Mouse (Mus musculus) embryonic facial prominence, embryonic 12.5 days (tissue): ENCODE measurements around the gene Gsap. TPM values are rescaled to one million over a fixed set of nuclear protein-coding genes. Genes with fewer than 3 reads are reported as not detected.
"Not testable (repeated sequence)": the region's sequence is repeated elsewhere in the genome, so short reads cannot be mapped to it uniquely, and the experiment has no call there.

Experiments
- ATAC-seq: fragments of 200-750 bp; cut with Nextera tagmentation; 2 replicates; pipeline ENCODE4 v1.8.0; 2017; ENCODE audit not compliant: insufficient number of reproducible peaks, insufficient read depth, low FRiP score, low TSS enrichment
- H3K27ac ChIP-seq: fragments of 300-500 bp; sonication (generic); 2 replicates; pipeline ENCODE4 v1.5.1; 2016; ENCODE audit warnings: mild to moderate bottlenecking
- H3K27me3 ChIP-seq: fragments of 300-500 bp; sonication (generic); 2 replicates; pipeline ENCODE4 v1.6.1; 2016; ENCODE audit warnings: mild to moderate bottlenecking, moderate library complexity
- H3K36me3 ChIP-seq: fragments of 300-500 bp; sonication (generic); 2 replicates; pipeline ENCODE4 v1.6.1; 2016; ENCODE audit warnings: mild to moderate bottlenecking
- H3K4me1 ChIP-seq: fragments of 300-500 bp; sonication (generic); 2 replicates; pipeline ENCODE4 v1.6.1; 2016
- H3K4me2 ChIP-seq: fragments of 300-500 bp; sonication (generic); replicated peaks from 2 replicates; pipeline ENCODE4 v1.6.1; 2016; ENCODE audit warnings: mild to moderate bottlenecking, moderate library complexity
- H3K4me3 ChIP-seq: fragments of 300-500 bp; sonication (generic); 2 replicates; pipeline ENCODE4 v1.5.1; 2016; ENCODE audit warnings: mild to moderate bottlenecking
- H3K9ac ChIP-seq: fragments of 300-500 bp; sonication (generic); 2 replicates; pipeline ENCODE4 v1.6.1; 2016; ENCODE audit warnings: mild to moderate bottlenecking, moderate library complexity
- H3K9me3 ChIP-seq: fragments of 300-500 bp; sonication (generic); 2 replicates; pipeline ENCODE4 v1.6.1; 2016; ENCODE audit warnings: mild to moderate bottlenecking, moderate library complexity
- WGBS: fragments of 180-500 bp; shearing (Covaris S2); methylation state at CpG from one replicate; pipeline ENCODE4 v1.1.7; 2016; 5-methylcytosine and 5-hydroxymethylcytosine counted together
- polyA plus RNA-seq: library from polyadenylated mRNA; unstranded; fragments of >200 nt; fragmentation: Nextera tagmentation; extraction: Ambion mirVana; gene quantifications from 2 replicates; pipeline ENCODE4 v1.2.1, GENCODE M21; 2016

Gsap gene
- polyA plus RNA-seq, 1 experiment from 2014 or later, result 2.0 TPM

DNA sequence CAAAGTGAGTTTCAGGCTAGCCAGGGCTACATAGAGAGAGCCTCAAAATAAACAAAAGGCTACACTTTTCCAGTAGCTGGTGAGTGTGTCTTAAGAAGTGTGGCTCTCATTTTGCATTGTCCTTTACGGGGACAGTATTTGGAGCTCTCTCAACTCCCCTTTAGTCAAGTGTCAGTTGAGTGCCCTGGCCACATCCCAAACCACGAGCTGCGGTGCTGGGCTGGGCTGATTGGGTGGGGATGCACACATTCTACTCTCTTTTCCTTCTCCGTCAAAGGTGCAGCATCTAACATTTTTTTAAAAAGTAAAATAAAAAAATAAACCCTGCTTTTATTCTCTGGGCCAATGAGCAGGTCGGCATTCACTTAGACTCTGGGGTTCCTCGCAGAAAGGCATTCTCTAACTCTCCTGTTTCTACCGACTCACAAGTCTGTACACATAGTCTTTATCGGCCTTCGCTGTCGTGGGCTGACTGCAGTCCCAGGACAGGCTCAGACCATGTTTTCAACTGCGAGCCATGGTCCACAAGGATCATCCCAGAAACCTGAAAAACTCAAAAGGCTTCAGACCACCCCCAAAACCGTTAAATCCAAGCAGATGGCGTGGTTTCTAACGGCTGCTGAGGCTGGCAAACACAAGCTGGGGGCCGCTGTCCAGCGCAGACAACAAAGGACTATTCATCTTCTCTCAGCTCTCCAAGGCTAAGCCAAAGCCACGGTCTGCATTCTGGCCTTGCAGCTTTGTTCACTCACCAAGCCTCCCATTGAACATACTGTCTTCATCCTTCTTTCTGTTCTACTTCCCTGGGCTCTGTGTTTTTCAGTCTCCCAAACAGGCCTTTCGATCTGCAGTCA lies 77.4 kb downstream of the Gsap start:
- WGBS, result 42% methylated on average over 18 of the region's 18 CpGs
- peaks cover 9% of the 10 kb centered on the region for H3K4me1 ChIP-seq
- no peak overlapping the region for H3K9ac ChIP-seq
- H3K27me3 ChIP-seq, result no peaks in the 10 kb centered on the region
- no peaks in the 10 kb centered on the region for H3K36me3 ChIP-seq
- no peak overlapping the region for H3K4me3 ChIP-seq
- no peak for ATAC-seq
- 0 out of 2 replicates have a peak overlapping the region, but pooled peaks have one; percentile 31 for H3K27ac ChIP-seq
- H3K9me3 ChIP-seq, result no peaks in the 10 kb centered on the region
- no peak overlapping the region for H3K4me2 ChIP-seq

DNA sequence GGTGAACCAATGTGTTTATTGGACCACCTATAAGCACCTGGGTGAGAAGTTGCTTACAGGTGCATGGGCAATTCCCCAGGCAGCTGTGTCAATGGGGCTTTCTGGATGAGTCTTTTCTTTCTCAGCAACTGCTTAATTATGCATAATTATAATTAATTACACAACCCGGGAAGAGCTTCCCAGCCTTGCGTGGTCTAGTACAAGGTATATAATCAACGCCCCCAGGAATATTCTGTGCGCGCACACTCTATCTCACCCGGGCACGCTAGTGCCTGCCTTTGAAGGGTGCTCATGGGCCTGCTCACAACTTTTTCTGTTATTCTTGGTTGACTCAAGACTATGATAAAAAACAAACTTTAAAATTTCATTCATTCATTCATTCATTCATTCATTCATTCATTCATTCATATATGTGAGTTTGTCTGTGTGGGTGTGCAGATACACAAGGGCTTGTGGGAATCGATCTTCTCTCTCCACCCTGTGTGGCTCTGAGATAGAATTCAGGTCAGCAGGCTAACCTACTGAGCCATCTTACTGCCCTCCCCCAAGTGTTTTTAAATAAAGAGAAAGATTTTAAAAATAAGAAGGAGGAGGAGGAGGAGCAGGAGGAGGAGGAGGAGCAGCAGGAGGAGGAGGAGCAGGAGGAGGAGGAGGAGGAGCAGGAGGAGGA lies 78.4 kb downstream of the Gsap start:
- H3K27me3 ChIP-seq, result no peaks in the 10 kb centered on the region
- no peak overlapping the region for H3K27ac ChIP-seq
- H3K4me2 ChIP-seq, result no peak overlapping the region
- no peaks in the 10 kb centered on the region for H3K36me3 ChIP-seq
- no peaks in the 10 kb centered on the region for H3K9me3 ChIP-seq
- WGBS, result 80% methylated on average over 8 of the region's 8 CpGs
- no peak overlapping the region for H3K4me3 ChIP-seq
- H3K4me1 ChIP-seq, result peaks cover 9% of the 10 kb centered on the region
- ATAC-seq, result 0 out of 2 replicates have a peak, but pooled peaks have one; percentile 55
- H3K9ac ChIP-seq, result no peak overlapping the region

DNA sequence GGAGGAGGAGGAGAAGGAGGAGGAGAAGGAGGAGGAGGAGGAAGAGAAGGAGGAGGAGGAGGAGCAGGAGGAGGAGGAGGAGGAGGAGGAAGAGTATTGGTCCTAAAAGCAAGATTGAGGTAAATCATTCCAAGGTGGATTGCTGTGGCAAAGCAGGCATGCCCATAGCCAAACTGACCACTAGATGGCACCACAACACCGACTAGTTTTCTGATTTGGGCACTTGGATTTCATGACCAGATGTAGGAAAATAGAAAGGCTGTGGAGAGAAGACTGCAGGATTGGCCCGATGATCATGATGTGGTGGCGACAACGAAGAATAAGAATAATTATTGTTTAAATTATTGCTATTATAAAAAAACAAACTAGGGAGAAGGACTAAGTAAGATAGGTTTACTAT lies 79.0 kb downstream of the Gsap start:
- Histone ChIP-seq H3K4me3 (no peak overlapping the region), H3K27ac (no peak overlapping the region), H3K36me3 (no peaks in the 10 kb centered on the region), H3K9me3 (no peaks in the 10 kb centered on the region), H3K27me3 (no peaks in the 10 kb centered on the region), H3K4me1 (peaks cover 9% of the 10 kb centered on the region), H3K9ac (no peak overlapping the region), H3K4me2 (no peak overlapping the region)
- 22% methylated on average over 4 of the region's 4 CpGs for WGBS
- ATAC-seq, result no peak

DNA sequence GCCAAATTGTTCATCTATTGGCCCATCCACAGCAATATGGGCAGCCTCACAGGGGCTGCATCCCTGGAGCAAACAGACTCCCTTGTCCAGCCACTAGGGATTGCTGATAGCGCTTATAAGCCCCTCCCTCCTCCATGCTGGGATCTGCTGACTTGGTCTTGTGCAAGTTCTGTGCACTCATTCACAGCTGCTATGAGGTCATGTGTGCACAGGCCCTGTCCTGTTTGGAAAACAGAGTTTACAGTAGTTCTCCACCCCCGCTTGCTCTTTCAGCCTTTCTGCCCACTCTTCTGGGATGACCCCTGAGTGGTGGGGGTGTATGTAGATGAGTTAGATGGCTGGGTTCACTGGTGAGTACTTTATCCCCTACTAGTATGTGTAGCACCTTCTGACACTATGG lies 81.0 kb downstream of the Gsap start:
- H3K4me3 ChIP-seq, result no peak overlapping the region
- no peaks in the 10 kb centered on the region for H3K27me3 ChIP-seq
- H3K4me1 ChIP-seq, result peaks cover 4% of the 10 kb centered on the region; the same call in 1 of the 2 replicates
- ATAC-seq, result no peak
- H3K36me3 ChIP-seq, result no peaks in the 10 kb centered on the region
- H3K27ac ChIP-seq, result no peak overlapping the region
- H3K9me3 ChIP-seq, result no peaks in the 10 kb centered on the region
- 77% methylated on average over 2 of the region's 2 CpGs for WGBS
- no peak overlapping the region for H3K9ac ChIP-seq
- no peak overlapping the region for H3K4me2 ChIP-seq

DNA sequence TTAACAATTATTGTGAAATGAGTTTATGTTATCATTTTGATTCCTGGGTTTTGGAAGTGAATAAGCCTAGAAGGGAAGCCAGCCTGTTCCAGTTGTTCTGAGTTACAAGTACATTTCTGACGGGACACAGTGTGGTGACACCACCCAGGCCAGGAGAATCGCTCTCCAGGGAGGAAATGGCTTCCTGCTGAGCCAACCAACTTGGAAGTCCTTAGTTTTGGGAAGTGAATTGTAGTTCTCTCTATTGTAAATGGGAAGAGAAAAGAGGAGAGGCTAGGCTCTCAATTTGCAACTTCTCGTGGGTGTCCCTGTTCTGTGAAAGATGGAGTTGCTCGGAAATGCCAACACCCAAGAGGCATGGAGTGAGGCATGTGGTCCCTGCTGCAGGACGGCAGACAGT lies 83.4 kb downstream of the Gsap start:
- H3K27me3 ChIP-seq, result no peaks in the 10 kb centered on the region
- 78% methylated on average over 5 of the region's 5 CpGs for WGBS

DNA sequence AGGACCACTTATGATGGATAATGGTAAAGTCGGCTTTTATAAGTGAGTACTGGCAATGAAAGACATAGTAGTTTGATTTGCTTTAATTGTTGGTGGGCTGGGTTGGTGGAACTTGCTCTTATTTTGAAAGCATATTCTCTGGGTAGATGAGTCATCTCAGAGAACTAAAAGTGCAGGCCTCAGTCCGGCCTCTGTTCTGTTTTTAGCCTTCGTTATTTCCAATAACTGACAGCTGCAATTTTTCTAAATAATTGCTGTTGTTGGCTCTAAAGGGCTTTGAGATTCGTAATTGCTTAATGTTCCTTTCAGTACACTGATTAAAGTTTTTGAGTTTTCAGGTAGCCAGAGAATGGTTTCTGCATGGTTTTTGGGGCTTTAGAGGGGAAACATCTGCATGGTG lies 84.7 kb downstream of the Gsap start:
- no peak for ATAC-seq
- no peak overlapping the region for H3K4me2 ChIP-seq
- H3K27ac ChIP-seq, result no peak overlapping the region
- no peak overlapping the region for H3K4me3 ChIP-seq
- no peaks in the 10 kb centered on the region for H3K4me1 ChIP-seq
- no peaks in the 10 kb centered on the region for H3K27me3 ChIP-seq
- H3K9ac ChIP-seq, result no peak overlapping the region
- 68% methylated on average over 4 of the region's 4 CpGs for WGBS
- H3K36me3 ChIP-seq, result no peaks in the 10 kb centered on the region
- no peaks in the 10 kb centered on the region for H3K9me3 ChIP-seq

More for the DNA sequence above, 83.4 kb downstream of the Gsap start:
- Histone ChIP-seq H3K4me2 (no peak overlapping the region), H3K36me3 (no peaks in the 10 kb centered on the region), H3K9ac (no peak overlapping the region), H3K27ac (no peak overlapping the region), H3K4me3 (no peak overlapping the region), H3K4me1 (no peaks in the 10 kb centered on the region), H3K9me3 (no peaks in the 10 kb centered on the region)
- ATAC-seq, result no peak

DNA sequence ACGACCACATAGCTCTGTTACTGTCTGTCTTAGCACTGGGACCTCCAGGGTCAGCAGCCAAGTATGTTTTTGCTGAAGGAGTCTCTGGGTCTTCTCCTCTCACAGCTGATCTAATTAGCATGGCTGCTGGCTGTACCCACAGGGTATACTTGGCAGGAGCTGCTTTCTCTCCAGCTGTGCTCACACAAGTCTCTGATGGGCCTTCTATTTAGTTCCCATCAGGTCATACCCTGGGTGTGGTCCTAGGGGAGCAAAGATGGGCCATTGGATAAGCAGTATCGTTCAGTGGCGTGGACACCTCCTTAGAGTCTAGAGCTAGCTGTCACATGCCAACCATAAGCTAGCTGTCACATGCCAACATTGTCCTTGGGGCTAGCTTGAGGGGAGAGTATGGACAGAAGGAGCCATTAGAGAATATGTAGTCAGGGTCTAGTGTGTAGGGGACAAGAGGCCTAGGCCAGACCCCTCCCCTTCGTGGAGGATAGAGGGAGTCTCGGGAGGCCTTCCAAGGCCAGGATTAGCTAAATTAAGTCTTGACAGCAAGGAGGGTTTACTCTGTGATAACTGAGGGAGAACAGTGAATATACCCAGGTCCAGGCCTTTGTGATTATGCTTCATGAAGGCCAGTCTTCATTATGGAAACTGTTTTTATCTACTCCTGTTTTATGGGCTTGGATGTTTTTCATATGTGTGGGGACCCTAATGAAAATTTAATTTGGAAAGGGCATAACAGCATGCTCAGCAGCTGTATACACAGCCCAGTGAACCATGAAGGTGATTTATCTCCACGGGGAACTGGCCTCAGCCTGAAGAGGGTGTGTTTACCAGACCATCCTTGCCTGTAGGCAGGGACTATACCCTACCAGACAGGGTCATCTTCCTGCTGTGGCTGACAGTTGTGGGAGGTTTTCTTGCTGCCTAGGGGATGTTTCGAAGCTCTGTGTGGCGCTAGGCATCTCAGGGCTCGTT lies 85.6 kb downstream of the Gsap start:
- 55% methylated on average over 9 of the region's 9 CpGs for WGBS
- no peaks in the 10 kb centered on the region for H3K27me3 ChIP-seq

DNA sequence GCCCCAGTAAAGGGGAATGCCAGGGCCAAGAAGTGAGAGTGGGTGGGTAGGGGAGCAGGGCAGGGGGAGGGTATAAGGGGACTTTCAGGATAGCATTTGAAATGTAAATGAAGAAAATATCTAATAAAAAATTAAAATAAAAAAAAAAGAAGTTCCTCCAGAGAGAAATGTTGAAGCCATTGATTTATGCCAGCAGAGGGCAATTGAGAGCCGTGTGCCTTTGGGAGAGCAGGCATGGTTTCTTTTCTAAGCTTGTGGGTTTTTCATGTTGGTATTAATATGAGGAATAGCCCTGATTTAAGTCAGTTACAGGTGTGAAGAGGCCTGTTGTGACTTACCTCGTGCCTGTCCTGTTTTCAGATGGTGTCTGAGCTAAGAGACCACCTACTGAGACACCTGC lies 91.6 kb downstream of the Gsap start:
- not testable (repeated sequence) for H3K27me3 ChIP-seq, H3K4me3 ChIP-seq, H3K27ac ChIP-seq, H3K4me2 ChIP-seq, H3K36me3 ChIP-seq, ATAC-seq, H3K9me3 ChIP-seq, H3K9ac ChIP-seq, H3K4me1 ChIP-seq
- 49% methylated on average over 2 of the region's 2 CpGs for WGBS

More for the DNA sequence above, 85.6 kb downstream of the Gsap start:
- no peaks in the 10 kb centered on the region for H3K36me3 ChIP-seq
- ATAC-seq, result no peak
- no peaks in the 10 kb centered on the region for H3K9me3 ChIP-seq
- H3K9ac ChIP-seq, result no peak overlapping the region
- H3K27ac ChIP-seq, result no peak overlapping the region
- no peaks in the 10 kb centered on the region for H3K4me1 ChIP-seq
- no peak overlapping the region for H3K4me3 ChIP-seq
- no peak overlapping the region for H3K4me2 ChIP-seq

DNA sequence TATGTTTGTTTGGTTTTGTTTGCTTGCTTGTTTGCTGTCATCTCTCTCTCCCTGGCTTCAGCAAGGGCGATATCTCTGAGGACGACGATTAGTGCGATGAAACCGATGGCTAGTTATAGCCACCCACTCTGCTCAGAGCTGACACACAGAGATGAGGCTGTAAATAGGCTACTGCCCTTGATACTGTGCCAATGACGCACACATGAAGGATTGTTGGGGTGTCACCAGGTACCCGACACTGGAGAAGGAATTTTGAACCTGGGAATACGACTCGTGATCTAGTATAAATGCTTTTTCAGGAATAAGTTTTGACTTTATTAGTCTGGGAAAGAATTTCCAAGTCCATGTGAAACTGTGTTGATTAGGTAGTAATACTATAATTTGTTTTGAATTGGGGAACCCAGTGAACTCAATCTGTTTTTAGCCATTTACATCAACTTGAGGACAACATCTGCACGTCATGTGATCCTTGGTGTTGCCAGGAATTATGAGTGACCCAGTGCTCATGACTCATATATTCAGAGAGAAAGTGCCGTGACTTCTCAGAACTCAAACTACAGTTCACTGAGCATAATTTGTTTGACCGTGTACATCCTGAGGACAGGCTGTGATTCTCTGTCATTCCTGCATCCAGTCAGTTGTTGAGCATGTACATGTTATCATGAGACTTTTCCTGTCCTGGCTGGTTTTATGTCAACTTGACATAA lies 97.5 kb downstream of the Gsap start:
- Histone ChIP-seq H3K4me3 (no peak overlapping the region), H3K9ac (no peak overlapping the region), H3K27ac (no peak overlapping the region), H3K9me3 (no peaks in the 10 kb centered on the region), H3K4me1 (no peaks in the 10 kb centered on the region), H3K4me2 (no peak overlapping the region), H3K27me3 (no peaks in the 10 kb centered on the region), H3K36me3 (no peaks in the 10 kb centered on the region)
- WGBS, result 90% methylated on average over 12 of the region's 12 CpGs
- no peak for ATAC-seq

DNA sequence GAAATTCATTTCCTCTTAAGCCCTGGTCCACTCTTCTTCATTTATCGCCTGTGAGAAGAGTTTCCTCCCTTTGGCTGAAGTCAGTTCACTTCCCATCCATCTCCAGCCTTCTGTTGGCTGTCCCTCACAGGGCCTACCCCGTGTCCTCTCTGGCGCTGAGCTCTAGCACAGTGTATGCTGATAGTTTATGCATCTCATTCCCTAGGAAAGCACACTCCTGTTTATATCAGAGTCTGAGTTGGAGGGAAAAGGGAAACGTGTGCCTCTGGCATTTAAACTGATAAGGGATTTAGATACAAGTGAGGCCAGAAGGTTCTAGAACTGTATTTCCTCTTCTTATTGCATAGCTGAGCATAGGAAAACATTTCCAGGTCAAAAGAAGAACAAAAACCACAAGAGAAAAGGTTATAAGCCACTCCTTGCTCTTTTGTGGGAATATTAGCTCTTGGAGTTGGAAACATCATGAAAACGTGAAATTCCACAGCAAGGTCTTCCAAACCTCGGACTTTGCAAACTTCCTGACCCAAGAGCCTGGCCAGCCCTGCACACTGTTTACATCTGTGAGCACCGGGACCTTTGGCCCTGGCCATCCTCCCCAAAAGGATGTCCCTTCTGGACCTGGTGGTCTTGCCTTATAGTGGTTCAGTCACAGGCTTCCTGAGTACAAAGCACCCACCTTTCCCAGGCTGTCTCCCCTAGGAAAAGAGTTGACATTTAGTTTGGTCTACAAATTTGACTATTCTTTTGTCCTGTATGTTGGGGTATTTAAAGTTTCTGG lies 102.8 kb downstream of the Gsap start:
- Histone ChIP-seq H3K9me3 (no peaks in the 10 kb centered on the region), H3K4me3 (no peak overlapping the region), H3K36me3 (no peaks in the 10 kb centered on the region), H3K4me2 (no peak overlapping the region), H3K27me3 (no peaks in the 10 kb centered on the region), H3K4me1 (no peaks in the 10 kb centered on the region), H3K27ac (no peak overlapping the region), H3K9ac (no peak overlapping the region)
- WGBS, result 74% methylated on average over 7 of the region's 7 CpGs
- ATAC-seq, result no peak
